Mouse (Mus musculus) midbrain, embryonic 12.5 days (tissue): ENCODE measurements around the gene Col9a1. TPM values are rescaled to one million over a fixed set of nuclear protein-coding genes. Genes with fewer than 3 reads are reported as not detected.

Experiments used
- ATAC-seq: fragments of 200-750 bp; cut with Nextera tagmentation; 2 replicates; pipeline ENCODE4 v1.8.0; 2017; ENCODE audit warnings: low read depth, moderate TSS enrichment, moderate library complexity; ENCODE audit not compliant: low FRiP score
- H3K27ac ChIP-seq: fragments of 300-500 bp; sonication (generic); replicated peaks from 2 replicates; pipeline ENCODE4 v1.5.1; 2016; ENCODE audit warnings: mild to moderate bottlenecking
- H3K27me3 ChIP-seq: fragments of 300-500 bp; sonication (generic); 2 replicates; pipeline ENCODE4 v1.6.1; 2016; ENCODE audit warnings: mild to moderate bottlenecking
- H3K36me3 ChIP-seq: fragments of 300-500 bp; sonication (generic); 2 replicates; pipeline ENCODE4 v1.6.1; 2016
- H3K4me1 ChIP-seq: fragments of 300-500 bp; sonication (generic); 2 replicates; pipeline ENCODE4 v1.6.1; 2016
- H3K4me2 ChIP-seq: fragments of 300-500 bp; sonication (generic); replicated peaks from 2 replicates; pipeline ENCODE4 v1.6.1; 2016; ENCODE audit warnings: mild to moderate bottlenecking, moderate library complexity
- H3K4me3 ChIP-seq: fragments of 300-500 bp; sonication (generic); 2 replicates; pipeline ENCODE4 v1.5.1; 2016; ENCODE audit warnings: mild to moderate bottlenecking
- H3K9ac ChIP-seq: fragments of 300-500 bp; sonication (generic); replicated peaks from 2 replicates; pipeline ENCODE4 v1.6.1; 2016; ENCODE audit warnings: mild to moderate bottlenecking, moderate library complexity
- H3K9me3 ChIP-seq: fragments of 300-500 bp; sonication (generic); 2 replicates; pipeline ENCODE4 v1.6.1; 2016; ENCODE audit warnings: mild to moderate bottlenecking
- WGBS: fragments of 180-500 bp; shearing (Covaris S2); methylation state at CpG from one replicate; pipeline ENCODE4 v1.1.7; 2016; 5-methylcytosine and 5-hydroxymethylcytosine counted together
- polyA plus RNA-seq: library from polyadenylated mRNA; unstranded; fragments of >200 nt; fragmentation: Nextera tagmentation; extraction: Ambion mirVana; gene quantifications from 2 replicates; pipeline ENCODE4 v1.2.1, GENCODE M21; 2016

Col9a1 gene
- polyA plus RNA-seq, 1 experiment from 2014 or later, result 23.4 TPM

- Histone ChIP-seq H3K36me3 (no peaks in the 10 kb centered on the region), H3K27ac (no peak overlapping the region), H3K4me1 (0 out of 2 replicates have a peak, but pooled peaks cover 5% of the 10 kb centered on the region), H3K9me3 (no peaks in the 10 kb centered on the region), H3K9ac (no peak overlapping the region), H3K27me3 (no peaks in the 10 kb centered on the region), H3K4me2 (no peak overlapping the region), H3K4me3 (no peak overlapping the region)
- ATAC-seq, result no peak
- WGBS, result 87% methylated on average over 4 of the region's 4 CpGs
Measured at GRCm38 (mm10) chr1:24225825-24226526, 48.6 kb downstream of the Col9a1 start.

DNA sequence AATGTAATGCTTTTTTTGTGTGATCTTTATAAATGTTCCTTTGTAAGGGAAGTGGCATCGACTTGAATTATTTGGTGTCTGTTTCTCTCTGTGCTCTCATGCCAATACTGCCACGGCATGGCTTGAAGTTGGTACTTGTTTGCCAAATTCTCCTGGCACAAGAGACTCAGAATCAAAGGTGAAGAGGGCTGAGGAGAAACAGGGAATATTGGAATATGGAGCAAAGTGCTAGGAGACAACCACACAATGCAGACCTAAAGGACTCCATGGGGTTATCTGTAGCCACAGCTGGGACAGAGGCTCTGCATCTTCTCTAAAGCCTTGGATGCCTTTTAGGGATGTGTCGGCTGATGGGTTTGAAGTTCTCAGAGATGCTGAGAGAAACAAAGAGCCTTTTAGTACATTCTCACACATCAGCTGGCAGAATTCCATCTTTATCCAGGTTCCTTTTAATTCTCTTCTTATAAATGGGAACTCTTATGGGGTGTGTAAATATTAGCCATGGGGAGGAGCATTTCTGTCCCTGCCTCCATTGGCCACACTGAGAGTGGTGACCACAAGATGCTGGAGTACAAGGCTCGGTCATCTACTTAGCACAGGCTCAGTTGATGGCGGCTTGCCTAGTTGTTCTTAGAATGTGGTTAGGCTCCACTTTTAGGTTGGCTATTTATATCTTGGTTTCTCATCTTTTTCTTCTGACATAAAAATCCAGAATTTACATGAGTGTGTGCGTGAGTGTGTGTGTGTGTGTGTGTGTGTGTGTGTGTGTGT is 49.7 kb downstream of the Col9a1 start:
- Histone ChIP-seq H3K4me2 (no peak overlapping the region), H3K4me1 (0 out of 2 replicates have a peak, but pooled peaks cover 5% of the 10 kb centered on the region), H3K27ac (no peak overlapping the region), H3K27me3 (no peaks in the 10 kb centered on the region), H3K9ac (no peak overlapping the region), H3K36me3 (no peaks in the 10 kb centered on the region), H3K4me3 (no peak overlapping the region), H3K9me3 (no peaks in the 10 kb centered on the region)
- WGBS, result 90% methylated on average over 6 of the region's 6 CpGs
- ATAC-seq, result no peak

- ATAC-seq, result no peak
Measured at GRCm38 (mm10) chr1:24229552-24229951, 52.1 kb downstream of the Col9a1 start.

GRCm38 (mm10) chr1:24230428-24230827 is 53.0 kb downstream of the Col9a1 start:
- ATAC-seq, result peak; percentile 54
- Histone ChIP-seq H3K36me3 (no peaks in the 10 kb centered on the region), H3K9ac (no peak overlapping the region), H3K4me2 (no peak overlapping the region), H3K27me3 (no peaks in the 10 kb centered on the region), H3K4me1 (peaks cover 9% of the 10 kb centered on the region; the same call in 1 of the 2 replicates), H3K4me3 (no peak overlapping the region), H3K27ac (no peak overlapping the region), H3K9me3 (no peaks in the 10 kb centered on the region)
- WGBS, result 38% methylated on average over 8 of the region's 8 CpGs

More at GRCm38 (mm10) chr1:24229552-24229951, 52.1 kb downstream of the Col9a1 start:
- Histone ChIP-seq H3K4me1 (peaks cover 9% of the 10 kb centered on the region; the same call in 1 of the 2 replicates), H3K9me3 (no peaks in the 10 kb centered on the region), H3K4me2 (no peak overlapping the region), H3K27ac (no peak overlapping the region), H3K4me3 (no peak overlapping the region), H3K27me3 (no peaks in the 10 kb centered on the region), H3K9ac (no peak overlapping the region), H3K36me3 (no peaks in the 10 kb centered on the region)
- WGBS, result 80% methylated on average over 1 of the region's 1 CpGs

GRCm38 (mm10) chr1:24231504-24232270 is 54.3 kb downstream of the Col9a1 start:
- 55% methylated on average over 3 of the region's 3 CpGs for WGBS
- Histone ChIP-seq H3K4me2 (no peak overlapping the region), H3K27me3 (no peaks in the 10 kb centered on the region), H3K36me3 (no peaks in the 10 kb centered on the region), H3K9me3 (no peaks in the 10 kb centered on the region), H3K4me1 (peaks cover 9% of the 10 kb centered on the region; the same call in 1 of the 2 replicates), H3K4me3 (no peak overlapping the region), H3K27ac (no peak overlapping the region), H3K9ac (no peak overlapping the region)
- ATAC-seq, result no peak

DNA sequence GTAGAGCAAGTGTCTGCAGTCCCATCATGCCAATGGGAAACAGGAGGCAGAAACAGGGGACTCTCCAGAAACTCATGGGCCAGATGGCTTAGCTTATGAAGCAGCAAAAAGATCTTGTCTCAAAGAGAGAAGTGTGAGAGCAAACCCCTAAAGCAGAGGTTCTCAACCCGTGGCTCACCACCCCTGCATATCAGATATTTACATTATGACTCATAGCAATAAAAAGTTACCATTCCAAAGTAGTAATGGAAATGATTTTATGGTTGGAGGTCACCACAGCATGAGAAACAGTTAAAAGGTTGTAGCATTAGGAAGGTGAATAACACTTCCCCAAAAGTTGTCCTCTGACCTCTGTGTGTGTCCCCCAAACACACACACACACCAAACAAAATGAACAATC is 58.9 kb downstream of the Col9a1 start:
- no peak overlapping the region for H3K4me3 ChIP-seq
- no peak for ATAC-seq
- H3K9me3 ChIP-seq, result no peaks in the 10 kb centered on the region
- no peak overlapping the region for H3K27ac ChIP-seq
- H3K4me2 ChIP-seq, result no peak overlapping the region
- H3K9ac ChIP-seq, result no peak overlapping the region
- no peaks in the 10 kb centered on the region for H3K27me3 ChIP-seq
- WGBS, result 71% methylated on average over 1 of the region's 1 CpGs
- H3K4me1 ChIP-seq, result peaks cover 11% of the 10 kb centered on the region; the same call in 1 of the 2 replicates
- H3K36me3 ChIP-seq, result no peaks in the 10 kb centered on the region

DNA sequence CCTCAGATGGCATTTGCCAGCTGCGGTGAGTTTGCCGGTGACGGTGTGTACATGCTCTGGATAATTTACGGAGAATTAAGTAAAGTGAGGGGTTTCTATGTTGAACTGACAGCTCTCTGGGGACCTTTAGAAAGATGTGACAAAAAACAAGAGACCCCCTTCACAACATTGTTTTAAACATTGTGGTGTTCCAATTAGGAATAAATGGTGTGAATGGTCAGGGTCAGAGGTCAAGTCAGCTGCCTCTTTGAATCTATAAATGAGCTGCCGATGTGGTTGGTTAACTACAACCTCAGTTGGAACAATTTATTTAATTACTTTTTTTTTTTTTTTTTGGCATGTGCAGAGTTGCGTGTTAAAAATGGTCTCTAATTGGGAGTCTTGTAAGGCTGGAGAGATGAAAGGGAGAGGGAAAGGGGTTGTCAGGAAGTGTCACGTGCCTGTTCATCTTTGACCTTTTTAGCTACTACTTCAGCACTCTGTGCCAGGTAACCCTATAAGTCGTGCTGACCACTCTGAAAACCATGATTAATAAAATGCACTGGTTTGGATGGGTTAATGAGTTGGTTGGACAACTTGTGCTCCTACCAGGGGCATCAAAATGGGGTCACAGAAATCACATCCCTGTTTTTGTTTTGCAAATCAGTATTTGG is 62.8 kb downstream of the Col9a1 start:
- Histone ChIP-seq H3K9me3 (no peaks in the 10 kb centered on the region), H3K4me2 (no peak overlapping the region), H3K9ac (no peak overlapping the region), H3K4me1 (peaks cover 8% of the 10 kb centered on the region; the same call in 1 of the 2 replicates), H3K27me3 (no peaks in the 10 kb centered on the region), H3K27ac (no peak overlapping the region), H3K36me3 (no peaks in the 10 kb centered on the region), H3K4me3 (no peak overlapping the region)
- ATAC-seq, result no peak; the same call in 1 of the 2 replicates
- 33% methylated on average over 8 of the region's 8 CpGs for WGBS

- no peak overlapping the region for H3K4me2 ChIP-seq
- no peak overlapping the region for H3K27ac ChIP-seq
- no peaks in the 10 kb centered on the region for H3K36me3 ChIP-seq
- no peaks in the 10 kb centered on the region for H3K27me3 ChIP-seq
- H3K9ac ChIP-seq, result no peak overlapping the region
- H3K4me1 ChIP-seq, result peaks cover 12% of the 10 kb centered on the region; the same call in 1 of the 2 replicates
- no peak overlapping the region for H3K4me3 ChIP-seq
- no peaks in the 10 kb centered on the region for H3K9me3 ChIP-seq
- WGBS, result 80% methylated on average over 10 of the region's 10 CpGs
- ATAC-seq, result no peak
Measured at GRCm38 (mm10) chr1:24244931-24245330, 67.5 kb downstream of the Col9a1 start.

DNA sequence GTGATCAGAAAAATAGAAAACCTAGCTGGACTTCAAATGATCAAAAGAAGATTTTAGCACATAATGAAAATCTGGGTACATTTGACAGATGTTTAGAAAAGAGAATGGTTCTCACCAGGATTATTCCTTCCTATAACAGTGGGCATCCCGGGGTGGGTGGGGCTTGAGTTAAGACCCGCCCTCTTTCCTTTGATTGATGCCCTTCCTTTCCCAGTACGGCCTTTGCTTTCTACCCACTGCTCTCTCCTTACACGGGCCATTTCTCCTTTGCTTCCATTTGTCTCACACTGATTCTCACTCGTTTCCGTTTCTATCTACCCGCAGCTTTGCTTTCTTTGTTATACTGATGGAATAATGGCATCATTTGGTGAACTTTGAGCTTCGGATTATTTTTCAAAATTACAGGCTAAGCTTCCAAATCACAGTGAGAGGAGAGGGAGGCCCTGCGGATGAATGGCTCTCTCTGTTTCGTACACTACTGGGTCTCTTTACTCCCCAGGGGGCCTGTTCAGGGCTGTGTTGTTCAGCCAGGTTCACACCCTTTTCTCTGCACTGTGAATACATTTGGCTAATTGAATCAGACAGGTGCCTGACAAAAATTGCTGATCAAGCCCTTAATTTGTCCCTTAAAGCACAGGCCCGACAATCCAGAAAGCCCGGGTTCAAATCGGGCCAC is 68.4 kb downstream of the Col9a1 start:
- Histone ChIP-seq H3K4me3 (no peak overlapping the region), H3K9ac (no peak overlapping the region), H3K4me1 (peaks cover 7% of the 10 kb centered on the region; the same call in 1 of the 2 replicates), H3K4me2 (no peak overlapping the region), H3K9me3 (no peaks in the 10 kb centered on the region), H3K36me3 (no peaks in the 10 kb centered on the region), H3K27ac (no peak overlapping the region), H3K27me3 (no peaks in the 10 kb centered on the region)
- peak; percentile 68 for ATAC-seq
- 49% methylated on average over 13 of the region's 13 CpGs for WGBS

GRCm38 (mm10) chr1:24248294-24249104 is 71.1 kb downstream of the Col9a1 start:
- 78% methylated on average over 10 of the region's 10 CpGs for WGBS
- no peak overlapping the region for H3K9ac ChIP-seq
- peak; percentile 57 for ATAC-seq

More at GRCm38 (mm10) chr1:24248294-24249104, 71.1 kb downstream of the Col9a1 start:
- Histone ChIP-seq H3K4me1 (peaks cover 7% of the 10 kb centered on the region; the same call in 1 of the 2 replicates), H3K4me2 (no peak overlapping the region), H3K9me3 (no peaks in the 10 kb centered on the region), H3K36me3 (no peaks in the 10 kb centered on the region), H3K27ac (no peak overlapping the region), H3K4me3 (no peak overlapping the region), H3K27me3 (no peaks in the 10 kb centered on the region)
